In the genomic region with DNA sequence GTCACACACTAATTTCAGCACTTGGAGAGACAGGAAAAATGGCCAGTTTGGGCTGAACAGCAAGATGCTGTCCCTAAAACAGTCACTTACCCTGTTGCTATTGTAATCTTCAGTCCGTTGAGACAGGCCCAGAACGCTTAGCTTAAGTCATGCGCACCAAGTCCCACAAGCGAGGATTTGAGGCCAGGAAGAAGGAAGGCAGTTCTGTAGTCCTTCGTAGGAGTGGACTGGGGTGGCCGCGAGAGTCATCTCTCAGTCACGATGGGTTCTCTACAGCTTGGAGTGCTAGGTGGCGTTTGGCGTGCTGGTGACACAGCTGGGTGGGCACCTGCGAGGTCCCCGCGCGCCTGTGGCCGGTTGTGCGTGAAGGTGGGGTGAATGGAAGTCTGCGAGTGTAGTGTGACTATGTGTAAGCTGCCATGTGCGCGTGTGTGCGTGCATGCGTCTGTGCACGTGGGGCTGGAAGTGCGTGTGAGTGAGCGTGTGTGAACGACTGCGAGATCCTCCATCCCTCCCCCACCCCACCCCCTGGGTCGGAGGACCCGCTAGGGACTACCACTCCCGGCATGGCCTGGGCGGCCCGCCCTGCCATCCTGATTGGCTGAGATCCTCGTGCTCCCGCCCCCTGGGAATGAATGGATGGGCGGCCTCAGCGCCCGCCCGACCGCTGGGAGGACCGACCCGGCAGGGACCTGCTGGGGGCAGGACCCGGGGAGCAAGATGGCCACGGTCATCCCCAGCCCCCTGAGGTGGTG, we compare ENCODE assay signal across 8 mouse cellular contexts. TPM values are rescaled to one million over a fixed set of nuclear protein-coding genes. Genes with fewer than 3 reads are reported as not detected.
A peak's percentile ranks its signal among the peaks of the same experiment; 100 is the strongest.
DNase-seq lines count a peak whose midpoint lies in the region; ATAC-seq and TF ChIP-seq lines count a peak whose summit lies in the region.

No protein-coding gene starts in this region.

- no peak for TF ChIP-seq CTCF in C2C12 (IDR thresholded peaks at IDR 0.05; ENCODE audit: control insufficient read depth, insufficient read depth, insufficient read length)
- TF ChIP-seq CTCF in kidney, postnatal 0 days (IDR thresholded peaks at IDR 0.05; ENCODE audit: low read depth), result peak; percentile 5; the same call in 1 of the 2 replicates

- peaks cover 11% of the 10 kb centered on the region; the same call in 1 of the 2 replicates for H3K9me3 ChIP-seq in erythroblast, embryonic 14.5 days (ENCODE audit: control insufficient read depth, low read length)
- H3K9me3 ChIP-seq in heart, embryonic 13.5 days, result no peaks in the 10 kb centered on the region
- no peaks in the 10 kb centered on the region for H3K9me3 ChIP-seq in kidney, postnatal 0 days (replicated peaks; ENCODE audit: low read length)
- no peaks in the 10 kb centered on the region for H3K9me3 ChIP-seq in liver, embryonic 11.5 days (ENCODE audit: control insufficient read depth, low read length)
- no peaks in the 10 kb centered on the region for H3K9me3 ChIP-seq in stomach, embryonic 16.5 days (replicated peaks; ENCODE audit: control insufficient read depth, low read length)

- no peak overlapping the region for H3K27ac ChIP-seq in heart, embryonic 13.5 days (replicated peaks)
- no peak overlapping the region for H3K27ac ChIP-seq in kidney, postnatal 0 days
- no peak overlapping the region for H3K27ac ChIP-seq in liver, embryonic 11.5 days (ENCODE audit: low read depth, low read length)
- no peak overlapping the region; the same call in 1 of the 2 replicates for H3K27ac ChIP-seq in stomach, embryonic 16.5 days (ENCODE audit: low read length)

- 1% methylated on average over 42 of the region's 42 CpGs for WGBS in heart, embryonic 13.5 days
- WGBS in kidney, postnatal 0 days, result under 1% methylated on average over 42 of the region's 42 CpGs
- 1% methylated on average over 42 of the region's 42 CpGs for WGBS in liver, embryonic 11.5 days
- WGBS in stomach, embryonic 16.5 days, result 2% methylated on average over 42 of the region's 42 CpGs

- H3K4me1 ChIP-seq in erythroblast, embryonic 14.5 days (ENCODE audit: control insufficient read depth), result peaks cover 61% of the 10 kb centered on the region
- H3K4me1 ChIP-seq in heart, embryonic 13.5 days, result peaks cover 42% of the 10 kb centered on the region
- H3K4me1 ChIP-seq in kidney, postnatal 0 days (replicated peaks; ENCODE audit: insufficient read depth, low read length), result peaks cover 27% of the 10 kb centered on the region
- H3K4me1 ChIP-seq in liver, embryonic 11.5 days (replicated peaks; ENCODE audit: control insufficient read depth, insufficient read depth, low read length), result peaks cover 40% of the 10 kb centered on the region
- H3K4me1 ChIP-seq in stomach, embryonic 16.5 days (ENCODE audit: control insufficient read depth, insufficient read depth, low read length), result peaks cover 40% of the 10 kb centered on the region

- peak; percentile 69 for ATAC-seq in heart, embryonic 13.5 days (ENCODE audit: extremely low read depth, insufficient number of reproducible peaks, low FRiP score, low TSS enrichment)
- peak; percentile 80 for ATAC-seq in kidney, postnatal 0 days (replicated peaks; ENCODE audit: low FRiP score, low read depth)
- ATAC-seq in liver, embryonic 11.5 days (replicated peaks; ENCODE audit: low FRiP score), result peak; percentile 86
- ATAC-seq in stomach, embryonic 16.5 days (ENCODE audit: insufficient read depth, low FRiP score), result peak; percentile 88

- H3K79me2 ChIP-seq in C2C12 (ENCODE audit: control insufficient read depth, insufficient read depth), result no peaks in the 10 kb centered on the region

- H3ac ChIP-seq in C2C12 (ENCODE audit: control insufficient read depth, insufficient read length, low read depth), result peak overlapping the region; percentile 68

- peak overlapping the region; percentile 38 for H3K4me3 ChIP-seq in C2C12 (ENCODE audit: insufficient read depth, poor library complexity, severe bottlenecking)
- H3K4me3 ChIP-seq in erythroblast, embryonic 14.5 days (replicated peaks), result peak overlapping the region; percentile 69
- H3K4me3 ChIP-seq in heart, embryonic 13.5 days, result peak overlapping the region; percentile 67
- peak overlapping the region; percentile 48 for H3K4me3 ChIP-seq in kidney, postnatal 0 days (replicated peaks; ENCODE audit: low read depth, low read length)
- H3K4me3 ChIP-seq in liver, embryonic 11.5 days (ENCODE audit: low read depth, low read length), result peak overlapping the region; percentile 75
- peak overlapping the region; percentile 68 for H3K4me3 ChIP-seq in stomach, embryonic 16.5 days (replicated peaks; ENCODE audit: low read length)

- DNase-seq in brain, embryonic 18.5 days (ENCODE audit: low read depth, low spot score), result peak; percentile 90
- DNase-seq in kidney, postnatal 0 days (ENCODE audit: low spot score), result peak; percentile 82
- peak; percentile 90 for DNase-seq in liver, embryonic 11.5 days (ENCODE audit: low spot score)
- peak; percentile 91 for DNase-seq in neural tube, embryonic 10.5 days (ENCODE audit: extremely low spot score, low spot score)

- H3K27me3 ChIP-seq in C2C12 (ENCODE audit: control insufficient read depth, insufficient read depth, insufficient read length), result no peaks in the 10 kb centered on the region
- peaks cover 69% of the 10 kb centered on the region for H3K27me3 ChIP-seq in erythroblast, embryonic 14.5 days (ENCODE audit: control insufficient read depth)
- peaks cover 89% of the 10 kb centered on the region for H3K27me3 ChIP-seq in heart, embryonic 13.5 days (replicated peaks)
- peaks cover 26% of the 10 kb centered on the region for H3K27me3 ChIP-seq in kidney, postnatal 0 days (ENCODE audit: insufficient read depth, low read length)
- H3K27me3 ChIP-seq in liver, embryonic 11.5 days (replicated peaks; ENCODE audit: control insufficient read depth, insufficient read depth, low read length), result peaks cover 44% of the 10 kb centered on the region
- peaks cover 18% of the 10 kb centered on the region; the same call in 1 of the 2 replicates for H3K27me3 ChIP-seq in stomach, embryonic 16.5 days (ENCODE audit: control insufficient read depth, insufficient read depth, low read length)

- H3K9ac ChIP-seq in heart, embryonic 13.5 days, result peak overlapping the region; percentile 74
- peak overlapping the region; percentile 28; the same call in 1 of the 2 replicates for H3K9ac ChIP-seq in kidney, postnatal 0 days (ENCODE audit: low read depth, low read length)
- peak overlapping the region; percentile 44 for H3K9ac ChIP-seq in liver, embryonic 11.5 days (ENCODE audit: low read depth, low read length)
- peak overlapping the region; percentile 70 for H3K9ac ChIP-seq in stomach, embryonic 16.5 days (ENCODE audit: low read length)

- no peaks in the 10 kb centered on the region for H3K79me3 ChIP-seq in C2C12 (ENCODE audit: low read depth)

- H3K36me3 ChIP-seq in C2C12 (ENCODE audit: control insufficient read depth, insufficient read depth), result no peaks in the 10 kb centered on the region
- no peaks in the 10 kb centered on the region for H3K36me3 ChIP-seq in erythroblast, embryonic 14.5 days (ENCODE audit: control insufficient read depth)
- no peaks in the 10 kb centered on the region for H3K36me3 ChIP-seq in heart, embryonic 13.5 days
- H3K36me3 ChIP-seq in kidney, postnatal 0 days (ENCODE audit: insufficient read depth, low read length), result no peaks in the 10 kb centered on the region
- no peaks in the 10 kb centered on the region for H3K36me3 ChIP-seq in liver, embryonic 11.5 days (ENCODE audit: control insufficient read depth, insufficient read depth, low read length)
- H3K36me3 ChIP-seq in stomach, embryonic 16.5 days (ENCODE audit: control insufficient read depth, insufficient read depth, low read length), result no peaks in the 10 kb centered on the region

- H3K4me2 ChIP-seq in heart, embryonic 13.5 days, result peak overlapping the region; percentile 98
- peak overlapping the region; percentile 80 for H3K4me2 ChIP-seq in kidney, postnatal 0 days (ENCODE audit: low read length)
- H3K4me2 ChIP-seq in liver, embryonic 11.5 days, result peak overlapping the region; percentile 86
- H3K4me2 ChIP-seq in stomach, embryonic 16.5 days (ENCODE audit: low read depth, low read length), result peak overlapping the region; percentile 99

TF ChIP-seq in C2C12, 6 proteins besides CTCF, POLR2A, EP300 and RAD21 (continues in another document):
- no peak for TF ChIP-seq FOSL1 (IDR thresholded peaks at IDR 0.05; ENCODE audit: insufficient read depth, low read length, poor library complexity, severe bottlenecking)
- no peak for TF ChIP-seq MAX (IDR thresholded peaks at IDR 0.05)

RNA-seq across cellular contexts. Expression of a gene that starts 3.8 kb away (rescaled TPM):
- 14.3 TPM for polyA plus RNA-seq in C2C12 (2012; fragmentation: generic; extraction: Trizol)
- polyA plus RNA-seq in erythroblast, embryonic 14.5 days (2012), result 0.06 and 0.13 TPM in 2 replicates
- polyA plus RNA-seq in heart, embryonic 13.5 days (2015; fragmentation: Nextera tagmentation; extraction: Ambion mirVana), result 2.0 and 3.7 TPM in 2 replicates
- polyA plus RNA-seq in kidney, postnatal 0 days (2015; fragmentation: Nextera tagmentation; extraction: Ambion mirVana), result 0.70 and 0.72 TPM in 2 replicates
- 6.1 and 7.5 TPM in 2 replicates for polyA plus RNA-seq in liver, embryonic 11.5 days (2014; fragmentation: Nextera tagmentation; extraction: Ambion mirVana)
- polyA plus RNA-seq in stomach, embryonic 16.5 days (2015; fragmentation: Nextera tagmentation; extraction: Ambion mirVana), result 5.3 and 5.9 TPM in 2 replicates

RNA-seq across cellular contexts. Expression of a gene that starts 18.4 kb away (rescaled TPM):
- 0.43 TPM for polyA plus RNA-seq in C2C12 (2012; fragmentation: generic; extraction: Trizol)
- 0.07 TPM in 1 of 2 replicates, not detected in the other for polyA plus RNA-seq in erythroblast, embryonic 14.5 days (2012)
- polyA plus RNA-seq in heart, embryonic 13.5 days (2015; fragmentation: Nextera tagmentation; extraction: Ambion mirVana), result 13.3 and 14.9 TPM in 2 replicates
- polyA plus RNA-seq in kidney, postnatal 0 days (2015; fragmentation: Nextera tagmentation; extraction: Ambion mirVana), result 21.6 and 25.0 TPM in 2 replicates
- polyA plus RNA-seq in liver, embryonic 11.5 days (2014; fragmentation: Nextera tagmentation; extraction: Ambion mirVana), result 6.0 and 6.9 TPM in 2 replicates
- polyA plus RNA-seq in stomach, embryonic 16.5 days (2015; fragmentation: Nextera tagmentation; extraction: Ambion mirVana), result 46.8 and 48.8 TPM in 2 replicates

RNA-seq across cellular contexts. Expression of a gene that starts 25.8 kb away (rescaled TPM):
- polyA plus RNA-seq in C2C12 (2012; fragmentation: generic; extraction: Trizol), result not detected
- polyA plus RNA-seq in erythroblast, embryonic 14.5 days (2012), result 0.50 and 0.57 TPM in 2 replicates
- 111 and 116 TPM in 2 replicates for polyA plus RNA-seq in heart, embryonic 13.5 days (2015; fragmentation: Nextera tagmentation; extraction: Ambion mirVana)
- polyA plus RNA-seq in kidney, postnatal 0 days (2015; fragmentation: Nextera tagmentation; extraction: Ambion mirVana), result 460 and 496 TPM in 2 replicates
- 51.6 and 53.7 TPM in 2 replicates for polyA plus RNA-seq in liver, embryonic 11.5 days (2014; fragmentation: Nextera tagmentation; extraction: Ambion mirVana)
- 399 and 413 TPM in 2 replicates for polyA plus RNA-seq in stomach, embryonic 16.5 days (2015; fragmentation: Nextera tagmentation; extraction: Ambion mirVana)

RNA-seq across cellular contexts. Expression of a gene that starts 59.3 kb away (rescaled TPM):
- 72.9 TPM for polyA plus RNA-seq in C2C12 (2012; fragmentation: generic; extraction: Trizol)
- 0.19 TPM in 1 of 2 replicates, not detected in the other for polyA plus RNA-seq in erythroblast, embryonic 14.5 days (2012)
- 5.7 and 7.3 TPM in 2 replicates for polyA plus RNA-seq in heart, embryonic 13.5 days (2015; fragmentation: Nextera tagmentation; extraction: Ambion mirVana)
- 23.7 and 24.1 TPM in 2 replicates for polyA plus RNA-seq in kidney, postnatal 0 days (2015; fragmentation: Nextera tagmentation; extraction: Ambion mirVana)
- 3.2 and 4.4 TPM in 2 replicates for polyA plus RNA-seq in liver, embryonic 11.5 days (2014; fragmentation: Nextera tagmentation; extraction: Ambion mirVana)
- polyA plus RNA-seq in stomach, embryonic 16.5 days (2015; fragmentation: Nextera tagmentation; extraction: Ambion mirVana), result 77.3 and 80.2 TPM in 2 replicates

Comparison
In these comparisons a context has a peak if more than half of its experiments do, and no peak if none do; other contexts are left out.
1. RNA of a gene that starts 25.8 kb away (polyA plus RNA-seq): 460 to 496 TPM in kidney, postnatal 0 days, 399 to 413 TPM in stomach, embryonic 16.5 days, 111 to 116 TPM in heart, embryonic 13.5 days and 51.6 to 53.7 TPM in liver, embryonic 11.5 days; 0.50 to 0.57 TPM in erythroblast, embryonic 14.5 days and not detected in C2C12 (single experiment); every median in the first group is over 10 times any median in the second.
2. Peak in every context shown above with its lines, with median percentiles within 50 percentile points of each other: H3K4me3 ChIP-seq, DNase-seq, ATAC-seq, H3K4me2 ChIP-seq and H3K9ac ChIP-seq.